Mouse (Mus musculus) limb, embryonic 15.5 days (tissue): ENCODE results near the gene P4ha2. TPM values are rescaled to one million over a fixed set of nuclear protein-coding genes. Genes with fewer than 3 reads are reported as not detected.
A peak's percentile ranks its signal among the peaks of the same experiment; 100 is the strongest.

ENCODE experiments used
- ATAC-seq: fragments of 200-750 bp; cut with Nextera tagmentation; 2 replicates; pipeline ENCODE4 v1.8.0; 2017; ENCODE audit warnings: low read depth, moderate TSS enrichment; ENCODE audit not compliant: insufficient number of reproducible peaks, low FRiP score, low TSS enrichment
- H3K27ac ChIP-seq: fragments of 300-500 bp; sonication (generic); 2 replicates; pipeline ENCODE4 v1.5.1; 2015; ENCODE audit warnings: moderate library complexity, mild to moderate bottlenecking, inconsistent platforms
- H3K27me3 ChIP-seq: fragments of 300-500 bp; sonication (generic); 2 replicates; pipeline ENCODE4 v1.6.1; 2015; ENCODE audit warnings: inconsistent platforms
- H3K36me3 ChIP-seq: fragments of 300-500 bp; sonication (generic); 2 replicates; pipeline ENCODE4 v1.6.1; 2015; ENCODE audit warnings: inconsistent platforms
- H3K4me1 ChIP-seq: fragments of 300-500 bp; sonication (generic); 2 replicates; pipeline ENCODE4 v1.6.1; 2015; ENCODE audit warnings: inconsistent platforms
- H3K4me2 ChIP-seq: fragments of 300-500 bp; sonication (generic); 2 replicates; pipeline ENCODE4 v1.6.1; 2015; ENCODE audit warnings: mild to moderate bottlenecking, inconsistent platforms
- H3K4me3 ChIP-seq: fragments of 300-500 bp; sonication (generic); 2 replicates; pipeline ENCODE4 v1.5.1; 2015; ENCODE audit warnings: mild to moderate bottlenecking, inconsistent platforms
- H3K9ac ChIP-seq: fragments of 300-500 bp; sonication (generic); 2 replicates; pipeline ENCODE4 v1.6.1; 2015; ENCODE audit warnings: inconsistent platforms
- H3K9me3 ChIP-seq: fragments of 300-500 bp; sonication (generic); 2 replicates; pipeline ENCODE4 v1.6.1; 2016; ENCODE audit warnings: inconsistent platforms
- WGBS: fragments of 180-500 bp; shearing (Covaris S2); methylation state at CpG from one replicate; pipeline ENCODE4 v1.1.7; 2015; 5-methylcytosine and 5-hydroxymethylcytosine counted together
- polyA plus RNA-seq: library from polyadenylated mRNA; unstranded; fragments of >200 nt; fragmentation: Nextera tagmentation; extraction: Ambion mirVana; gene quantifications from 2 replicates; pipeline ENCODE4 v1.2.1, GENCODE M21; 2015

The P4ha2 gene
- polyA plus RNA-seq, 1 experiment from 2014 or later = 132 TPM

DNA sequence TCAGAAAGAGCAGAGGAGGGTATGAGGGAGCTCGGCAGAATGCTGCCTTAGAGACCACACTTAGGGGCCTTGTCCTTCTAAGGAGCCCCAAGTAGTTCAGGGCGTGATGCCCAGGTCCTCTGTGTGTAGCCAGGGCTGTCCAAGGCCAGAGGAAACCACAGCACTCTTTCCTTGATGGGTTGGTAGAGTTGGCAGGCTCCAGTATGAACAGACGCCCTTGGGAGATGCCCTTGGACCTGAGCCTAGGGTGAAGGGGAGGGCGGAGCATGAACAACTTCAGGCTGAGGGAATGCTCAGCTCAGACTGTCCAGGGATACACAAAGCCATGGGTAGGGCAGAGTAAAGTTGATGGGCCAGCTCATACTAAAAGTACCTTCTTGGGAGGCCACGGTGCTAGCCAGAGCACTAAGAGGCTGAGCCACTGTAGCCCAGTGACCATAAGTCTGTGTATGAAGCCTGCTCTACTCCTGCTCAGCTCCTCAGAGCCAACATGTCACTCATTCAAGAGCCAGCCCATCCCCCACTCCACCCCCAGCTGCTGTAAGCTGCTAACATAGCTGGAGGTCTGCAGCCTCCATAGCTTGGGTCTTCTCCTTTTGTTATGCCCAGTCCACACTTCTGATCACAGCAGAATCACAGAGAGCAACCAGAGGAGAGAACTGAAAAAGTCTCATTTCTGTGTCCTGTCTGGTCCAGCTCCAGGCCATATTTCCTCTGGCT is 28.0 kb upstream of the P4ha2 start:
- WGBS = 77% methylated on average over 5 of the region's 5 CpGs
- ATAC-seq = no peak
- Histone ChIP-seq H3K27ac (0 out of 2 replicates have a peak overlapping the region, but pooled peaks have one; percentile 22), H3K4me3 (no peak overlapping the region), H3K4me1 (peaks cover 42% of the 10 kb centered on the region), H3K4me2 (no peak overlapping the region), H3K9ac (no peak overlapping the region), H3K9me3 (no peaks in the 10 kb centered on the region), H3K27me3 (no peaks in the 10 kb centered on the region), H3K36me3 (no peaks in the 10 kb centered on the region)

DNA sequence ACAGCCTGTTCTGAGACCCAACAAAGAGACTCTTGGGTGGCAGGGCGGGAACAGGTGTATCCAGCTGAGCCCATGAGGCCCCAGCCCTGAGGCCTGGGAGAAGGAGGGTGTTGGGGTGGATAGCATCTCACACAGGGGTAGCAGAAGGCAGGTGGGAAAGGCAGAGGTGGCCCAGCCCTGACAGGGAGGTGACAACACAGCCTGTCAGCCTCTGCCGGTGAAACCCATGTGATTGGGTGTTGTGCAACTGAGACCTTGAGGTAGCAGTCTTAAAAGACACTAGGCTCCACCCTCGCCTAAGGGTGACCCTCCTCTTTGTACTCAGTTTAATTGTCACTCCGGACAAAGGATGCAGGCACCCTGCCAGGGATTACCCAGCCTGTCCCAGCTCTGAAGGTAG is 26.6 kb upstream of the P4ha2 start:
- no peak overlapping the region for H3K9ac ChIP-seq
- peaks cover 28% of the 10 kb centered on the region for H3K4me1 ChIP-seq
- H3K27me3 ChIP-seq = no peaks in the 10 kb centered on the region
- ATAC-seq = peak; percentile 16; the same call in 1 of the 2 replicates
- H3K4me2 ChIP-seq = no peak overlapping the region
- H3K4me3 ChIP-seq = no peak overlapping the region
- H3K9me3 ChIP-seq = no peaks in the 10 kb centered on the region
- H3K27ac ChIP-seq = peak overlapping the region; percentile 75
- 42% methylated on average over 4 of the region's 4 CpGs for WGBS
- no peaks in the 10 kb centered on the region for H3K36me3 ChIP-seq

DNA sequence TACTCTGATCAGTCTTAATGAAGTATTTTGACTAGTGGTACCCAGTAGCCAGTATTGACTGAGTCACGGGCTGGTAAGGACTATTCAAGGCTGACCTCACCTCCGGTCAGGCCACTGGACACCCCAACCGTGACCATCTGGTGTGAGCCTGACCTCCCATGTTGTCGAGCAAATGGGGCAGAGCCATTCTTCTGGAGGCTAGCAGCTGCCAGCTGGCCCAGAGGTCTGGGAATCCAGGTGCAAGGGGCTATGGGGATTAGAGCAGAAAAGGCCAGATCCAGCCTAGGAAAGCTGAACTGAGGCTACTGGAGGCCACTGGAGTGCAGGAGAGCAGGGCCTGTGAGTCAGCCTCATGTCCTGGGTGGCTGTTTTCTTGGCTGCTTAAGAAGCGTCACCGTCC is 24.5 kb upstream of the P4ha2 start:
- 69% methylated on average over 6 of the region's 6 CpGs for WGBS
- no peak overlapping the region for H3K4me3 ChIP-seq
- no peaks in the 10 kb centered on the region for H3K9me3 ChIP-seq
- H3K4me1 ChIP-seq = peaks cover 17% of the 10 kb centered on the region
- H3K9ac ChIP-seq = no peak overlapping the region
- ATAC-seq = 0 out of 2 replicates have a peak, but pooled peaks have one; percentile 26
- no peaks in the 10 kb centered on the region for H3K36me3 ChIP-seq
- H3K27ac ChIP-seq = no peak overlapping the region
- H3K4me2 ChIP-seq = no peak overlapping the region
- no peaks in the 10 kb centered on the region for H3K27me3 ChIP-seq

DNA sequence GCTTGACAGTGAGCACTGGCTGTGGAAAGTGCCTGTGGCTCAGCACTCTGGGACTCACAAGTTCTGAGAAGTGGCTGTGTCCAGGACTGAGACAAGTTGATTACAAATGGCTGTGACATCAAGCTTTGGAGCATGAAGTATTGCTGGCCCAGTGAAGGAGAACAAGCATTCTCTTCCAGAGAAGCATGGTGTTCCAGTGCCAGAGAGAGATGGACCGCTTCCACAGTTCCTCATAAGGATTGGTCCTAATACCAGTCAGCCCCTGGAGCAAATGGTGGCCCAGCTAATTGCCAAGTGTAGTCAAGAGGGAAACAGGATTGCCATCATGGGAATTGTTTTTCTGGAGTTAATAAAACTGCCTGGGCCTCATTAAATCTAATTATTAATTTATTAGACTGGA is 23.8 kb upstream of the P4ha2 start:
- no peak overlapping the region for H3K4me2 ChIP-seq
- no peak overlapping the region for H3K27ac ChIP-seq
- no peak overlapping the region for H3K9ac ChIP-seq
- no peaks in the 10 kb centered on the region for H3K27me3 ChIP-seq
- H3K36me3 ChIP-seq = no peaks in the 10 kb centered on the region
- no peak overlapping the region for H3K4me3 ChIP-seq
- H3K4me1 ChIP-seq = peaks cover 17% of the 10 kb centered on the region
- no peaks in the 10 kb centered on the region for H3K9me3 ChIP-seq
- 75% methylated on average over 1 of the region's 1 CpGs for WGBS
- ATAC-seq = no peak

DNA sequence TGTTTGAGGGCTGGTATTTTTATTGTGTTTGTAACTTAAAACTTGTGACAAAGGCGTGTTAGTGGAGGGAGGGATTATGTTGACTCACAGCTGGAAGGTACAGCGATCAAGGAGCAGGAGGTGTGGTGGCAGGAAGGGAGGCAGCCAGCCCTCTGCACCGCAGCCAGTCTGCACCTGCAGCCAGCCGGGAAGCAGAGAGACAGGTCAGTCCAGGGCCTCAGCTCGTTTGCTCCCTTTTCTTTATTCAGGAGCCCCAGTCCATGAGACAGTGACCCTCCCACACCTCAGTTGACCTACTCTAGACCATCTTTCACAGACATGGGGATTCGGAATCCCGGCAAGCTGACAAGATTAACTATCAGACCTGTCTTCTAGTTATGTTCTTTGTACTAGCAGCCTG is 19.5 kb upstream of the P4ha2 start:
- Histone ChIP-seq H3K4me1 (no peaks in the 10 kb centered on the region), H3K4me3 (no peak overlapping the region), H3K4me2 (no peak overlapping the region), H3K9me3 (no peaks in the 10 kb centered on the region), H3K27me3 (no peaks in the 10 kb centered on the region), H3K36me3 (no peaks in the 10 kb centered on the region), H3K27ac (no peak overlapping the region), H3K9ac (no peak overlapping the region)
- WGBS = 30% methylated on average over 7 of the region's 7 CpGs
- no peak for ATAC-seq

DNA sequence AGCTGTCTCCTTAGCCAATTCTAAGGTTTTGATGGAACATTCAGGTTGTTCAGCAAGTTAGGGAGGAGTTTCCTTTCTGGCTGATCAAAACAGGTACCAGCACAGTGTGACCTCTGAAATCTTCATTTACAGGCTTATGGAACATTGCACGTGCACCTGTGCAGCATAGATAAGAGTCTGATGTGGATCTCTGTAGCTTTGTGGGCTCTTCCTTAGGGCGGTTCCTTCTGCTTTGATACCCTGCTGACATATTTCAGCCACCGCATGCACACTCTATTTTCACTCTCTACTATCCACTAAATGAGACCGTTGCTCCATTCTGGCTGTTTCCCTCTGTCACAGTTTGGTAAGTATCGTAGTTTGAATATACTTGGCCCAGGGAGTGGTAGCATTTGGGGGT is 17.2 kb upstream of the P4ha2 start:
- Histone ChIP-seq H3K27me3 (no peaks in the 10 kb centered on the region), H3K9me3 (no peaks in the 10 kb centered on the region), H3K27ac (no peak overlapping the region), H3K4me2 (no peak overlapping the region), H3K4me3 (no peak overlapping the region), H3K36me3 (no peaks in the 10 kb centered on the region), H3K4me1 (no peaks in the 10 kb centered on the region), H3K9ac (no peak overlapping the region)
- WGBS = 85% methylated on average over 5 of the region's 5 CpGs
- ATAC-seq = no peak

DNA sequence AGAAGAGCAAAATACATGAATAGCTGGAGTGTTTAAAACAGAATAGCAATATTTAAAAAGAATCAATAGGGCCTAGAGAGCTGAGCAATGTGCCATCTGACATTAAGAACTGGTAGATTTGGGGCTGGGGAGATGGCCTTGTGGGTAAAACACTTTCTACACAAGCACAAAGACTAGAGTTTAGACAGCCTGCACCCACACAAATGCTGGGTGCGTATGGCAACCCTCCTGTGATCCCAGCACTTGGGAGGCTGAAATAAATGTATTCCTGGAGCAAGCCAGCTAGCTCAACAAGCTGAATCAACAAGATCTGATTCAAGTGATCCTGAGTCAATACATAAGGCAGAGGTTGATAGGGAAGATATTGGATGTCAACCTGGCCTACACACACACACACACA is 14.9 kb upstream of the P4ha2 start:
- H3K4me2 ChIP-seq = no peak overlapping the region
- H3K4me1 ChIP-seq = no peaks in the 10 kb centered on the region
- H3K27ac ChIP-seq = no peak overlapping the region
- WGBS = 100% methylated on average over 1 of the region's 1 CpGs
- no peaks in the 10 kb centered on the region for H3K27me3 ChIP-seq
- ATAC-seq = no peak
- no peaks in the 10 kb centered on the region for H3K9me3 ChIP-seq
- H3K4me3 ChIP-seq = no peak overlapping the region
- H3K36me3 ChIP-seq = no peaks in the 10 kb centered on the region
- no peak overlapping the region for H3K9ac ChIP-seq

DNA sequence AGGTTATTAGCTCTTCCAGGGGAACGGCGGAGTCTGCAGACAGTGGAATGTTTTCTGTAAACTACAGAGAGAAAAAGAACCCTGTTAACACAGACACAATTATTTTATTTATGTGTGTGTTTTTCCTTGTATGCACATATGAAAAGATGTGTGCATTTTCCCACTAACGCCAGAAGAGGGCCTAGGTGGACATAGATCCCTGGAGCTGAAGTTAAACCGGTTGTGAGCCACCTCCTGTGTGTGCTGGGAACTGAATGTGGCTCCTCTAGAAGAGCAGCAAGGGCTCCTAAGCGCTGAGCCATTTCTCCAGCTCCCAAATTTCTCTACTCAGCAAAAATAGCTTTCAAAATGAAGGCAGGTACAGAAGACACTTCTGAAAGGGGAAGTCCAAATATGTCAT is 14.1 kb upstream of the P4ha2 start:
- 62% methylated on average over 5 of the region's 5 CpGs for WGBS
- Histone ChIP-seq H3K4me2 (no peak overlapping the region), H3K9me3 (no peaks in the 10 kb centered on the region), H3K4me3 (no peak overlapping the region), H3K36me3 (no peaks in the 10 kb centered on the region), H3K27ac (no peak overlapping the region), H3K27me3 (no peaks in the 10 kb centered on the region), H3K4me1 (0 out of 2 replicates have a peak, but pooled peaks cover 3% of the 10 kb centered on the region), H3K9ac (no peak overlapping the region)
- no peak for ATAC-seq

DNA sequence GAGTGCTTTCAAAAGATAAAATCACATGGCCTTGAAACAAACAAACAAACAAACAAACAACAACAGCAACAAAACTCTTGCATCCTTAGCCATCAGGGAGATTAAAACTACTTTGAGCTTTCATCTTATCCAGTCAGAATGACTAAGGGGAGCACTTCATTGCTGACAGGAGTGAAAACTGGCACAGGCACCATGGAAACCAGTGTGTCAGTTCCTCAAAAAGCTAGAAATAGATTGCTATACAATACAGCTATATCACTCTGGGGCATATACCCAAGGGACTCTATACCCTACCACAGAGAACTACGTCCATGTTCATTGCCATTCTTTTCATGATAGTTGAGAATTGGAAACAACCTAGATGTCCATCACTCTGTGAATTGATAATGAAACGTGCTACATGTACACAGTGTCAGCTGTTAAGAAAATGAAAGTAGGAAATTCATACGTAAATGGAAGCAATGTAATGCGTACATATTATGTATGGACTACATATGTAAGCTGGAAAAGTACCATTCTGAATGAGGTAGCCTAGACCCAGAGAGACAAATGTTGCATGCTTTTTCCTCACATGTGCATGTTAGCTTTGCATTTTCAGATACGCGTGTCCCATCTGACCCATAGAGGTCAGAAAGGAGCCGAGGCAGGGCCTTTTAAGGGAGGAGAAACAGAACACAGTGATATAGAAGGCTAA is 11.5 kb upstream of the P4ha2 start:
- H3K36me3 ChIP-seq = no peaks in the 10 kb centered on the region
- WGBS = 79% methylated on average over 7 of the region's 7 CpGs
- peaks cover 19% of the 10 kb centered on the region for H3K4me1 ChIP-seq
- no peak overlapping the region for H3K4me3 ChIP-seq
- H3K4me2 ChIP-seq = no peak overlapping the region
- H3K9me3 ChIP-seq = no peaks in the 10 kb centered on the region
- no peaks in the 10 kb centered on the region for H3K27me3 ChIP-seq
- no peak overlapping the region for H3K27ac ChIP-seq
- no peak overlapping the region for H3K9ac ChIP-seq
- ATAC-seq = no peak

DNA sequence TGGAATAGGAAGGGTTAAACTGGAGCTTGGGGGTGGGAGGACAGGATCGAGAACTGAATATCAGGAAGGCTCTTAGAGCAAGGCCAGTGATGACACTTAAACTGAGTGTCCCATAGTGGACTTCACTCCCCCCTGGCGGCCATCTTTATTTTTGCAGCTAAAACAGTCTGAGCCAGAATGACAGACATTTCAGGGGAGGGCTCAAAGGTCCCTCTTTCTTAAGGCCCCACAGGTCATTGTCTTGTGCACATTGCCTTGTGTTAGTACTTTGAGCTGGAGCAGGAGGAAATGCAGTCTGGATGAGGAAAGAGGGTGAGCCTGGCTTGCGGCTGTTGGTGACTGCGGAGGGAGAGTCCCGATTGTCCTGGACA is 11.0 kb upstream of the P4ha2 start:
- 56% methylated on average over 5 of the region's 5 CpGs for WGBS
- H3K27ac ChIP-seq = no peak overlapping the region
- no peak overlapping the region for H3K9ac ChIP-seq
- H3K4me1 ChIP-seq = peaks cover 19% of the 10 kb centered on the region
- H3K27me3 ChIP-seq = no peaks in the 10 kb centered on the region
- no peak overlapping the region for H3K4me2 ChIP-seq
- H3K36me3 ChIP-seq = no peaks in the 10 kb centered on the region
- H3K9me3 ChIP-seq = no peaks in the 10 kb centered on the region
- no peak overlapping the region for H3K4me3 ChIP-seq
- no peak for ATAC-seq

DNA sequence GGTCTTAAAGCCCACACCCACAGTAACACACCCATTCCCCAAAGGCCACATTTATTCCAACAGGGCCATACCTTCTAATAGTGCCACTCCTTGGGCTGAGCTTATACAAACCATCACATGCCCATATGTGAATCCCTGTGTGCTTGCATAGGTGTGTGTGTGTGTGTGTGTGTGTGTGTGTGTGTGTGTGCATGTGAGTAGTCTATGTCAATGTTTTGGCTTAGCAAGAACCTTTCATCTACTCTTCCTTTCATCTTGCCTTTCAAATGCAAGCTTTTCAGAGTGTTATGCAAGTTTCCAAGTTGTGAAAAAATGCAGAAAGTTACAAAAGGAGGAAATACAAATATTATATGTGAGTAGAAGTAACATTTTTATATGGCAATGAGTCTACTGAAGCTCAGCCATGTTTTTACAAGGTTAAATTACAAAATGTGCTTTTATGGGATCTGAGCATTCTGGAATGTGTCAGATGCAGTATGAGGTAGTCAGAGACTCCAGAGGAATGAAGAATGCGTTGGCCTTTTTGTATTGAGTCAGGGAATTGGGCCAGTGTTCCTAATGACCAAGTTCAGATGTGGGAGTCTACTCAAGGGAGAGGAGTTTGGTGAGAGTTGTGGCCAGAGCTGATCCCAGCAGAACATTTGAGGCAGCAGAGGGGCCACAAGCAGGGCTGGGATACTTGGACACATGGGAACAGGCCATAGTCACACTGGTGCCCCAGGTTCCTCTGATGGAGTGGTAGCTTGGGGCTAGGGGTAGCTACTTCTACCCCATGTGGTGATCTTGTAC is 9.6 kb upstream of the P4ha2 start:
- Histone ChIP-seq H3K4me3 (no peak overlapping the region), H3K36me3 (no peaks in the 10 kb centered on the region), H3K4me1 (peaks cover 19% of the 10 kb centered on the region), H3K9me3 (no peaks in the 10 kb centered on the region), H3K27ac (no peak overlapping the region), H3K4me2 (no peak overlapping the region), H3K9ac (no peak overlapping the region), H3K27me3 (no peaks in the 10 kb centered on the region)
- ATAC-seq = no peak
- WGBS = 34% methylated on average over 1 of the region's 1 CpGs

DNA sequence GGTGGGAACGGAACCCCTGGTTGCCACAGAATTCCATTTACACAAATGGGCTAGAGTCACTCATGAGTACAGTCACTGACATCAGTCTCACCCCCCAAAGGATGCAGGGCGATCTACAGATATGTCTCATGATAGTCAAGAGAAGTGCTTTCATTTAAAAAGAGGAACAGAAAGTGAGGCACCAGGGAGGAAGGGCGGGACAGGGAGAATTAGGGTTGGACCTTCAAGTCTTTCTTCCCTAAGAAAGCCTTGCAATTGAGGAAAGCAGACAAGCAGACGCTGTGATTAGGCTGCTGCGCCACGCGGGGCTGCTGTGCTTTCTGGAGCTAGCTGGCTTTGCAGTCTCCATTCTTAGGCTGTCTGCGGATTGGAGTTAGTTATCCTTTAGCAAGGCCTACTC is 8.2 kb upstream of the P4ha2 start:
- H3K9me3 ChIP-seq = no peaks in the 10 kb centered on the region
- no peak overlapping the region for H3K4me3 ChIP-seq
- H3K4me1 ChIP-seq = peaks cover 19% of the 10 kb centered on the region
- 60% methylated on average over 8 of the region's 8 CpGs for WGBS
- H3K27me3 ChIP-seq = no peaks in the 10 kb centered on the region
- H3K27ac ChIP-seq = 0 out of 2 replicates have a peak overlapping the region, but pooled peaks have one; percentile 13
- H3K9ac ChIP-seq = no peak overlapping the region
- ATAC-seq = no peak
- H3K4me2 ChIP-seq = no peak overlapping the region
- no peaks in the 10 kb centered on the region for H3K36me3 ChIP-seq
